Mouse (Mus musculus): ENCODE measurements at regions not wholly inside any gene's neighbourhood (a gene's known extent, or its start where the extent isn't known, plus 50 kb on each side); places are given as distances from the start of the nearest gene placed in this dataset.

- Histone ChIP-seq H3K79me2 (ENCODE audit: control insufficient read depth, insufficient read depth, low read length, poor library complexity) (no peaks in the 10 kb centered on the region), H3K9ac (ENCODE audit: control insufficient read depth, low read depth, low read length, poor library complexity, severe bottlenecking) (no peak overlapping the region), H3K36me3 (ENCODE audit: control insufficient read depth in 1 of 2, insufficient read depth in 2 of 2, low read length in 2 of 2) (no peaks in the 10 kb centered on the region), H3K27me3 (ENCODE audit: control insufficient read depth in 1 of 2, insufficient read depth in 2 of 2, low read length in 2 of 2) (no peaks in the 10 kb centered on the region), H3K9me3 (replicated peaks; ENCODE audit: insufficient read depth, low read length) (no peaks in the 10 kb centered on the region), H3K4me1 (ENCODE audit: control insufficient read depth in 1 of 2, insufficient read depth in 2 of 2, low read length in 2 of 2) (no peaks in the 10 kb centered on the region), H3K4me3 (ENCODE audit: control insufficient read depth in 1 of 2, insufficient read depth in 1 of 2, low read depth in 2 of 2, low read length in 2 of 2) (no peak overlapping the region), H3K27ac (ENCODE audit: control insufficient read depth, low read depth, low read length) (no peak overlapping the region)
- no peak for DNase-seq (ENCODE audit: low read depth, low spot score)
- TF ChIP-seq RCOR1 (IDR thresholded peaks at IDR 0.05; ENCODE audit: low read depth, low read length), result no peak
- TF ChIP-seq ZMIZ1 (IDR thresholded peaks at IDR 0.05; ENCODE audit: low read depth, low read length), result no peak
- no peak for TF ChIP-seq BHLHE40 (IDR thresholded peaks at IDR 0.05; ENCODE audit: borderline replicate concordance, low read depth, low read length)
- TF ChIP-seq MYB (IDR thresholded peaks at IDR 0.05; ENCODE audit: low read depth, low read length), result no peak
- no peak for TF ChIP-seq ZC3H11A (IDR thresholded peaks at IDR 0.05; ENCODE audit: low read depth, low read length)
These were observed 419.7 kb upstream of the Lrp1b start for GRCm38 (mm10) chr2:43072964-43073619.

- Histone ChIP-seq H3K79me2 (ENCODE audit: control insufficient read depth, insufficient read depth, low read length, poor library complexity) (no peaks in the 10 kb centered on the region), H3K36me3 (ENCODE audit: control insufficient read depth in 1 of 2, insufficient read depth in 2 of 2, low read length in 2 of 2) (no peaks in the 10 kb centered on the region), H3K9ac (ENCODE audit: control insufficient read depth, low read depth, low read length, poor library complexity, severe bottlenecking) (no peak overlapping the region), H3K4me1 (ENCODE audit: control insufficient read depth in 1 of 2, insufficient read depth in 2 of 2, low read length in 2 of 2) (no peaks in the 10 kb centered on the region), H3K9me3 (replicated peaks; ENCODE audit: insufficient read depth, low read length) (no peaks in the 10 kb centered on the region), H3K4me3 (ENCODE audit: control insufficient read depth in 1 of 2, insufficient read depth in 1 of 2, low read depth in 2 of 2, low read length in 2 of 2) (no peak overlapping the region), H3K27me3 (ENCODE audit: control insufficient read depth in 1 of 2, insufficient read depth in 2 of 2, low read length in 2 of 2) (no peaks in the 10 kb centered on the region), H3K27ac (ENCODE audit: control insufficient read depth, low read depth, low read length) (no peak overlapping the region)
- no peak for DNase-seq (ENCODE audit: low read depth, low spot score)
- TF ChIP-seq MAFK (IDR thresholded peaks at IDR 0.05; ENCODE audit: borderline replicate concordance, low read depth, low read length), result no peak
- TF ChIP-seq TBP (IDR thresholded peaks at IDR 0.05; ENCODE audit: low read depth, low read length), result no peak
- no peak for TF ChIP-seq BHLHE40 (IDR thresholded peaks at IDR 0.05; ENCODE audit: borderline replicate concordance, low read depth, low read length)
- TF ChIP-seq ZNF384 (IDR thresholded peaks at IDR 0.05; ENCODE audit: low read depth, low read length), result no peak
- TF ChIP-seq ZKSCAN1 (IDR thresholded peaks at IDR 0.05; ENCODE audit: low read depth, low read length), result no peak
- no peak for TF ChIP-seq MAZ (IDR thresholded peaks at IDR 0.05; ENCODE audit: low read depth, low read length)
- TF ChIP-seq CHD2 (IDR thresholded peaks at IDR 0.05; ENCODE audit: low read length), result no peak
These were observed 444.3 kb upstream of the Lrp1b start for GRCm38 (mm10) chr2:43097560-43098233.

GRCm38 (mm10) chr2:43119862-43120261, 435.3 kb upstream of the Kynu start:
- H3K9ac ChIP-seq (ENCODE audit: control insufficient read depth, low read depth, low read length, poor library complexity, severe bottlenecking), result no peak overlapping the region

More at GRCm38 (mm10) chr2:43119862-43120261, 435.3 kb upstream of the Kynu start:
- Histone ChIP-seq H3K79me2 (ENCODE audit: control insufficient read depth, insufficient read depth, low read length, poor library complexity) (no peaks in the 10 kb centered on the region), H3K36me3 (ENCODE audit: control insufficient read depth in 1 of 2, insufficient read depth in 2 of 2, low read length in 2 of 2) (no peaks in the 10 kb centered on the region), H3K9me3 (replicated peaks; ENCODE audit: insufficient read depth, low read length) (no peaks in the 10 kb centered on the region), H3K27ac (ENCODE audit: control insufficient read depth, low read depth, low read length) (no peak overlapping the region), H3K4me1 (ENCODE audit: control insufficient read depth in 1 of 2, insufficient read depth in 2 of 2, low read length in 2 of 2) (no peaks in the 10 kb centered on the region), H3K4me3 (ENCODE audit: control insufficient read depth in 1 of 2, insufficient read depth in 1 of 2, low read depth in 2 of 2, low read length in 2 of 2) (no peak overlapping the region), H3K27me3 (ENCODE audit: control insufficient read depth in 1 of 2, insufficient read depth in 2 of 2, low read length in 2 of 2) (no peaks in the 10 kb centered on the region)
- no peak for DNase-seq (ENCODE audit: low read depth, low spot score)
- TF ChIP-seq MYB (IDR thresholded peaks at IDR 0.05; ENCODE audit: low read depth, low read length) (no peak), NRF1 (IDR thresholded peaks at IDR 0.05; ENCODE audit: insufficient read depth, low read depth, low read length, poor library complexity, severe bottlenecking) (no peak), ZC3H11A (IDR thresholded peaks at IDR 0.05; ENCODE audit: low read depth, low read length) (no peak), USF2 (IDR thresholded peaks at IDR 0.05; ENCODE audit: borderline replicate concordance in 1 of 2, insufficient read depth in 1 of 2, low read depth in 1 of 2, low read length in 2 of 2) (no peak), MYC (IDR thresholded peaks at IDR 0.05; ENCODE audit: low read depth, low read length) (no peak), TCF12 (IDR thresholded peaks at IDR 0.05; ENCODE audit: low read depth, low read length) (no peak), GABPA (IDR thresholded peaks at IDR 0.05; ENCODE audit: low read depth, low read length) (no peak), ZMIZ1 (IDR thresholded peaks at IDR 0.05; ENCODE audit: low read depth, low read length) (no peak), TBP (IDR thresholded peaks at IDR 0.05; ENCODE audit: low read depth, low read length) (no peak), RAD21 (IDR thresholded peaks at IDR 0.05; ENCODE audit: low read depth, low read length) (no peak), MAZ (IDR thresholded peaks at IDR 0.05; ENCODE audit: low read depth, low read length) (no peak), EP300 (IDR thresholded peaks at IDR 0.05; ENCODE audit: low read depth in 1 of 2, low read length in 2 of 2) (no peak), MAX (IDR thresholded peaks at IDR 0.05; ENCODE audit: low read length) (no peak), SMC3 (IDR thresholded peaks at IDR 0.05; ENCODE audit: low read depth, low read length) (no peak), BHLHE40 (IDR thresholded peaks at IDR 0.05; ENCODE audit: borderline replicate concordance, low read depth, low read length) (no peak)
